ENCODE assay signal across 8 mouse cellular contexts in genomic region chr15:79650569-79650968, GRCm38 (mm10). TPM values are rescaled to one million over a fixed set of nuclear protein-coding genes. Genes with fewer than 3 reads are reported as not detected.
DNase-seq lines count a peak whose midpoint lies in the region; TF ChIP-seq lines count a peak whose summit lies in the region.
"Had no signal": no experiment of that assay in that cellular context is flagged by ENCODE, and none has a peak within 500 bp of the region (broad histone marks: within the 10 kb centered on the region; RNA-seq: fewer than 3 reads in every experiment).

No protein-coding gene starts in this region.

- no peak overlapping the region for H3K27ac ChIP-seq in ES-Bruce4 (ENCODE audit: insufficient read depth, low read length)
- no peak overlapping the region for H3K27ac ChIP-seq in bone marrow, adult 2 months (ENCODE audit: control insufficient read depth, insufficient read depth, low read depth, low read length, poor library complexity)

- H3K36me3 ChIP-seq in ES-Bruce4 (ENCODE audit: control insufficient read depth, insufficient read depth, low read length, poor library complexity, severe bottlenecking): no peaks in the 10 kb centered on the region

- no peaks in the 10 kb centered on the region for H3K9me3 ChIP-seq in ES-Bruce4 (replicated peaks; ENCODE audit: control insufficient read depth, insufficient read depth, low read length, poor library complexity, severe bottlenecking)

- no peak overlapping the region for H3K4me3 ChIP-seq in ES-Bruce4 (ENCODE audit: low read depth, low read length)
- H3K4me3 ChIP-seq in bone marrow, adult 2 months (replicated peaks; ENCODE audit: control insufficient read depth, low read depth, low read length): no peak overlapping the region
- H3K4me3 ChIP-seq: erythroblast, embryonic 14.5 days had no signal

- no peak for TF ChIP-seq POLR2A in ES-Bruce4 (IDR thresholded peaks at IDR 0.05; ENCODE audit: insufficient read depth, low read length)
- no peak for TF ChIP-seq POLR2A in bone marrow, adult 2 months (IDR thresholded peaks at IDR 0.05; ENCODE audit: borderline replicate concordance, control insufficient read depth, low read depth, low read length)

- no peaks in the 10 kb centered on the region for H3K4me1 ChIP-seq in ES-Bruce4 (ENCODE audit: control insufficient read depth, insufficient read depth, low read length)
- H3K4me1 ChIP-seq in bone marrow, adult 2 months (ENCODE audit: control insufficient read depth, insufficient read depth, low read length): no peaks in the 10 kb centered on the region; the same call in 1 of the 2 replicates

- H3K9ac ChIP-seq in ES-Bruce4 (ENCODE audit: low read depth, poor library complexity, severe bottlenecking): no peak overlapping the region

- DNase-seq in kidney, adult 18-20 months: peak; percentile 50
- no peak for DNase-seq in kidney, adult 11 months
- DNase-seq in kidney, postnatal 4 days: peak; percentile 73 to 77
- DNase-seq in retina, postnatal 1 day: peak; percentile 82
- no peak for DNase-seq in gastrocnemius, postnatal 14 days

- TF ChIP-seq EP300 in ES-Bruce4 (IDR thresholded peaks at IDR 0.05; ENCODE audit: insufficient read depth, low read depth, low read length): no peak

- H3K27me3 ChIP-seq in ES-Bruce4 (ENCODE audit: control insufficient read depth, insufficient read depth, low read length, poor library complexity, severe bottlenecking): no peaks in the 10 kb centered on the region

- intact Hi-C loops in gastrocnemius, postnatal 14 days (cut with DNase I; ENCODE audit: low total_unique reads): no loop called here

- peak; percentile 67 for TF ChIP-seq CTCF in ES-Bruce4 (IDR thresholded peaks at IDR 0.05; ENCODE audit: low read depth, low read length)
- TF ChIP-seq CTCF in bone marrow, adult 2 months (IDR thresholded peaks at IDR 0.05; ENCODE audit: control insufficient read depth, insufficient read depth, low read length): peak; percentile 75

RNA-seq across cellular contexts. Expression of gene Fam227a, which starts 8.2 kb away (rescaled TPM):
- polyA plus RNA-seq in ES-Bruce4 (2011; ENCODE audit: insufficient read depth, insufficient read length, low read depth, missing spikeins): 3.2 and 3.4 TPM in 2 replicates
- polyA plus RNA-seq in bone marrow, adult 2 months (2011; ENCODE audit: insufficient read depth, insufficient read length, low replicate concordance, missing spikeins): 2.7 and 8.5 TPM in 2 replicates
- total RNA-seq in gastrocnemius, postnatal 14 days (2021): 1 to 10 TPM in 1 of 2 experiments, under 1 TPM in 1; 0.53 to 1.4 TPM
- polyA plus RNA-seq: erythroblast, embryonic 14.5 days had no signal

RNA-seq across cellular contexts. Expression of gene Cby1, which starts 8.4 kb away (rescaled TPM):
- polyA plus RNA-seq in ES-Bruce4 (2011; ENCODE audit: insufficient read depth, insufficient read length, low read depth, missing spikeins): 22.0 and 28.7 TPM in 2 replicates
- polyA plus RNA-seq in bone marrow, adult 2 months (2011; ENCODE audit: insufficient read depth, insufficient read length, low replicate concordance, missing spikeins): 7.4 and 13.3 TPM in 2 replicates
- 10 to 100 TPM; 17.2 to 18.0 TPM for total RNA-seq in gastrocnemius, postnatal 14 days (2021)

RNA-seq across cellular contexts. Expression of gene Tomm22, which starts 20.1 kb away (rescaled TPM):
- 131 and 145 TPM in 2 replicates for polyA plus RNA-seq in ES-Bruce4 (2011; ENCODE audit: insufficient read depth, insufficient read length, low read depth, missing spikeins)
- polyA plus RNA-seq in bone marrow, adult 2 months (2011; ENCODE audit: insufficient read depth, insufficient read length, low replicate concordance, missing spikeins): 96.4 and 126 TPM in 2 replicates
- 10 to 100 TPM; 78.3 to 80.4 TPM for total RNA-seq in gastrocnemius, postnatal 14 days (2021)

RNA-seq across cellular contexts. Expression of gene Josd1, which starts 37.1 kb away (rescaled TPM):
- 20.7 and 20.9 TPM in 2 replicates for polyA plus RNA-seq in ES-Bruce4 (2011; ENCODE audit: insufficient read depth, insufficient read length, low read depth, missing spikeins)
- polyA plus RNA-seq in bone marrow, adult 2 months (2011; ENCODE audit: insufficient read depth, insufficient read length, low replicate concordance, missing spikeins): 15.3 and 20.4 TPM in 2 replicates
- total RNA-seq in gastrocnemius, postnatal 14 days (2021): 10 to 100 TPM in 1 of 2 experiments, 1 to 10 TPM in 1; 9.8 to 11.1 TPM

RNA-seq across cellular contexts. Expression of gene Gtpbp1, which starts 40.1 kb away (rescaled TPM):
- polyA plus RNA-seq in ES-Bruce4 (2011; ENCODE audit: insufficient read depth, insufficient read length, low read depth, missing spikeins): 32.4 and 38.3 TPM in 2 replicates
- polyA plus RNA-seq in bone marrow, adult 2 months (2011; ENCODE audit: insufficient read depth, insufficient read length, low replicate concordance, missing spikeins): 46.1 and 53.9 TPM in 2 replicates
- total RNA-seq in gastrocnemius, postnatal 14 days (2021): 10 to 100 TPM; 17.7 to 18.0 TPM

Comparison
In these comparisons a context has a peak if more than half of its experiments do, and no peak if none do; other contexts are left out.
1. DNase-seq: peak in kidney, adult 18-20 months (single experiment), kidney, postnatal 4 days (2 of 2) and retina, postnatal 1 day (single experiment); none in kidney, adult 11 months (single experiment) and gastrocnemius, postnatal 14 days (single experiment).